Mouse (Mus musculus): ENCODE results near the gene Acd. TPM values are rescaled to one million over a fixed set of nuclear protein-coding genes. Genes with fewer than 3 reads are reported as not detected.

Gene Acd
- total RNA-seq, 2 experiments from 2014 or later: 12.9 to 15.2 TPM

GRCm38 (mm10) chr8:105702001-105702401 is 1.1 kb upstream of the Acd start:
- DNase-seq: no peak

DNA sequence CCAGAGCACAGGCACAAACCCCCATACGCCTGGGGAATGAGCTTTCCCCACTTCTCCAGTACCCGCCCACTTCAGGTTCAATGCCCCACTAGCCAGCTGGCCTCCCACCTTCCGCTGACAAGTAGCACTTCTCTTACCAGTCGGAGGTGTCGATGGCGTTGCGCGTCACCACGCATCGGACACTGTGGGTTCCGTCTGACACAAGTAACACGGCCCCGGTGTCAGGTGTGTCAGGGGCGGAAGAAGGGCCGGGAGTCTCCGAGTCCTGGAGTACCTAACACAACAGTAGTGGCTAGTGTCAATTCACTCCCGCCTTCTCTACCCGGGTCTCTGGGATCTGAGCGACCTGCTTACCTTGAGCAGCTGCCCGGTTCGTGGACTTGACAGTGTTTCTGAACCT is 336 bp downstream of the Acd start:
- peak; percentile 44 for DNase-seq

DNA sequence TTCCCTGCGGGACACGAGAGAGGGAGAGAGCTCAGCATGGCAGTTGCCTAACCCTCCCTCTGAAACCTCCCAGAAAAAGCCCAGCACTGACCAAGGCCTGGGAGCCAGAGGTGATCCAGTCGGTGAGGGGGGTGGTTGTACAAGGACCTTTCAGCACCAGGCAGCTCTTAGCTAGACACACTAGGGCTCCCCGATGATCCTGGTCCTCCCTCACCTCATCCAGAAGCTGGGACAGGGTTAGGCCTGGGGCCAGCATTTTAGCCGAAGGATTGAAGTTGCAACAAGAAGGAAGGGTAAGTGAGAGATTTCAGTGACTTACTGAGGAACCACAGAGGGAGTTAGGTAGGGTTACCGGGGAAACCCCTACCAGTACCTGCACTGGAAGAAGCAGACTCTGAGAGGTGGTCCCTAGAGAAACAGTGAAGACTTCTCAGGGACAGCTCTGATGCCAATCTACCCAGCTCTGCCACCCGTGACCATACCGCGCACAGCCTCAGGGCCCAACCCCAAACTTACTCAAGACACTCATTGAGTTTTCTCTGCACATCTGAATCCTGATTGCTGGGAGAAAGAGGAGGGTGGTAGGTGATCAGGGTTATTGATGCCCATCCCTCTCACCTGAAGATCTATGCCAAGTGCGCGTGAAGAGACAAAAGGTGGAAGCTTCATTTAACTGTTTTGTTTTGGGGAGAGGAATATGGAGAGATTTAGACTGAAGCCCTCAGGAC is 1.2 kb downstream of the Acd start:
- DNase-seq: no peak

GRCm38 (mm10) chr8:105698734-105699133 is 2.2 kb downstream of the Acd start:
- no peak for DNase-seq

DNA sequence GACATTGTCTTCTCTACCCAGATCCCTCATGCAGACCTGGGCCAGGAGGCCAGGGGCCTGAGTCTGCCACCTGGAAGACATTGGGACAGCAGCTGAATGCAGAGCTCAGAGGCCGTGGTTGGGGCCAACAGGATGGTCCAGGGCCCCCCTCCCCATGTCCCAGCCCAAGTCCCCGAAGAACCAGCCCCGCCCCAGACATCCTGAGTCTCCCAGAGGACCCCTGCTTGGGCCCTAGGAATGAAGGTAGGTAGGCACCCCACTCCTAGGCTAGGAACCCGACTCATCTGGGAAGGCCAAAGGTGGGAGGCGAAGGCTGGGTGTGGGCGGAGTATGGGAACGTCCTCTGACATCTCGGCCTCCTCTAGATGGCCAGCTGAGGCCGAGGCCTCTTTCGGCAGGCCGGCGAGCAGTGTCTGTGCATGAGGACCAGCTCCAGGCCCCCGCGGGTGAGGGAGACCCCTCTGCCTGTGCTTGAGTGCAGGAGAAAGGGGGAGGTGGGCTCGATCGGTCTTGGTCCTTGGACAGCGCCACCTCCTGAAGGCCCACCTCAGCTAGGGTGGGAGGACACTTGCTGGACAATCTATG is 3.6 kb downstream of the Acd start:
- DNase-seq: no peak

GRCm38 (mm10) chr8:105695080-105695780 is 5.7 kb downstream of the Acd start:
- no peak for DNase-seq

GRCm38 (mm10) chr8:105694051-105694799 is 6.7 kb downstream of the Acd start:
- no peak for DNase-seq

DNA sequence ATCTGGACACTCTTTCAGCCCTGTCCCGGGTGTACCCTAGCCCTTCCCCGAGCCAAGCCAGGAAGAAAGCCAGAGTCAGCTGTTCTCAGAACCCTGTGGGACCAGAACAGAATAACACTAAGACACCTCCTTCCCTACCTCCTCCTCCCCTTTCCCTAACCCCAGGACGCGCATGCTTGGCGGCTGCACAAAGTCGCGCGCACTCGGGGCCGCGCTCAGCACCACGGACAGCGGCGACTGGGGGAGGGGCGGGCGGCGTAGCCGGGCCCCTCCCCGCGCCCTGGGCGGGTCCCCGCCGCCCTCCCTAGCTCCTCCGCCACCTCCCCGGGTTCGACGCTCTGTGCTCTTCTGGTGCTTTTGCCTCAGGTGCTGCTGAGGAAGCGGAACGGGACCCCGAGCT is 7.3 kb downstream of the Acd start:
- peak; percentile 79 for DNase-seq

GRCm38 (mm10) chr8:105692449-105693182 is 8.3 kb downstream of the Acd start:
- no peak for DNase-seq

DNA sequence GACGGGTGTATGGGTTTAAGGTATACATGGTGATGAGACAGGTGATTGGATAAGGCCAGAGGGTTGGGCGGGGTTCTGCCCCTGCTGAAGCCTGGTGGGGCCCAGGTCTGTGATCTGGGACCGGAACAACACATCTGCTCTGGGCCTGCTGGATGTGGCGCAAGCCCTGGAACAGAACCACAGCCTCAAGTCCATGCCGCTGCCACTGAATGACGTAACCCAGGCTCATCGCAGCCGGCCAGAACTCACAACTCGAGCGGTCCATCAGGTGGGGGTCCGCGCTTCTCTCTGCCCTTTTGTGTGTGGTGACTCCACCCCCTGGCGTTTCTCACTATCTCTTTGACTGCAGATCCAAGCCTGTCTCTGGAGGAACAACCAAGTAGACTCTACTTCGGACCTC is 9.9 kb downstream of the Acd start:
- no peak for DNase-seq

DNA sequence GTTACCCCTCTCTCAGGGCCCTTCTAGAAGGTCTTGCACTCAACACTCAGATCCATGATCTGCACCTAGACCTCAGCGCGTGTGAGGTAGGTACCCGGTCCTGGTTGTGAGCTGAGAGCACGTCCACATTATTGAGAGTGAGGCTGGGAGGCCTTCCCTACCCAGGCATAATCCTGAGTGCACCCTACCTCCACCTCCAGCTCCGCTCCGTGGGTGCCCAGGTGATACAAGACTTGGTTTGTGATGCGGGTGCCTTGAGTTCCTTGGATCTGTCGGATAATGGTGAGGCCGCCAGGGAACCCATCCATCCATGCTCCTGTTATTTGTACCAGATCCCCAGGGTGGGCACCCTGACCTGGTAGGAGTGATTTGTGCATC is 10.9 kb downstream of the Acd start:
- DNase-seq: no peak

DNA sequence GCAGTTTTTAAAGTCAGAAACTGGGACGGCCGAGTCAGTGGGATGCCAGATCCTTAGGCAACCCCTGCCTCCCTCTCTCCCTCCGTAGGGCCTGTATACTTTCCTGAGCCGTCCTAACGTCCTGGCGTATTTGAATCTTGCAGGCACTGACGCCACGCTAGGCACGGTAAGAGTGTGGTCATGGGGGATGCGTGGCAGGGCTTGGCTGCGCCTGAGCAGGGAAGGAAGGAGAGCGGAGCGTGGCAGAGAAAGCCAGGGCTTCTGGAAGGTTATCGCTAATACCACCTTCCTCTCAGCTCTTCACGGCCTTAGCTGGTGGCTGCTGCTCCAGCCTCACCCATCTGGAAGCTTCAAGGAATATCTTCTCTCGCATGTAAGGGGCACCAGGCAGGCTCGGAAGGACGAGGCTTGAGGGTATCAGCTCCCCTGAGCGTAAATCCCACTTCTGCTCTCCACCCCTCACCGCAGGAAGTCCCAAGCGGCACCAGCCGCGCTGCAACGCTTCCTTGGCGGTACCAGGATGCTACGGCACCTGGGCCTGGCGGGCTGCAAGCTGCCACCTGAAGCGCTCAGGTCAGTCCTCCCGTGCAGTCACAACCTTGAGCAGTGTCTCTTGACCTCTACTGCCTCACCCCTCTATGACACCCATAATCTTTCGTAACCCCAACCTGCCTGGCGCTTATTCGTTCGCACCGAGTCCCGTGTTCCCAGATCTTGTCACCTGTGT is 11.5 kb downstream of the Acd start:
- DNase-seq: no peak

DNA sequence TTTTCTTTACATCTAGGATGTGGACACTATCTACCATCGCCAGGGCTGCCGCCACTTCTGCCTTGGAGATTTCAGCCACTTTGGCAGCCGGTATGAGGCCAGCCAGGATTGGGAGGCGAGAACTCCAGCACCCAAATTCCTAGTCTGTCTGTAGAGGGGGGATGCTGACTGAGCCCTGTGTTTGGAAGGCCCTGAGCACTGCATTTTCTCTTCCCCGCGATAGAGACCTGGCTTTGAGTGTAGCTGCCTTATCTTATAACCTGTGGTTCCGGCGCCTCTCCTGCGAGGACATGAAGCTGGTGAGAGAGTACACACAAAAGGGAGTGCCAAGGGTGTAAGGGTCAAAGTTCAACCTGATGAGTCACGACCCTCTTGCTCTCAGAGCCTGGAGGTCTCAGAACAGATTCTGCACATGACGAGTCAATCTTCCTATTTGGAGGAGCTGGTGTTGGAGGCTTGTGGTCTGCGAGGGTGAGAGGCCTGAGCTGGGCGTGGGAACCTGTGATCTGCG is 12.6 kb downstream of the Acd start:
- no peak for DNase-seq

- no peak for DNase-seq
Measured at GRCm38 (mm10) chr8:105687512-105687911, 13.4 kb downstream of the Acd start.

DNA sequence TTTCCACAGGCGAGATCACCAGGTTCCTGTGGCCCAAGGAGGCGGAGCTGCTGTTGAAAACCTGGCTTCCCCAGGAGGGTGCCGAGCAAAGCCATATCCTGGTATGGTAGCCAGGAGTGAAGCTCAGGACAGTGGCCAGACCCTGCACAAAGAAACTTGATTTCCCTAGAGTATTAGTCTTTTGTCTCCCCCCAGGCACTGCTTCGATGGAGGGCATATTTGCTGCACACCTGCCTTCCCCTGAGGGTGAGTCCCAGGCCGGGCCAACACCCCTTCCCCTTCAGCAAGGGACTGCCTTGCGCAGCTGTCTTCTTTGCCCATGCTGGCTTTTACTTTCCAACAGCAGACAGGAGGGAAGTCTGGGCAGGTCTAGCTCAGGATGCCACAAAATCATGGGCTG is 14.4 kb downstream of the Acd start:
- no peak for DNase-seq

DNA sequence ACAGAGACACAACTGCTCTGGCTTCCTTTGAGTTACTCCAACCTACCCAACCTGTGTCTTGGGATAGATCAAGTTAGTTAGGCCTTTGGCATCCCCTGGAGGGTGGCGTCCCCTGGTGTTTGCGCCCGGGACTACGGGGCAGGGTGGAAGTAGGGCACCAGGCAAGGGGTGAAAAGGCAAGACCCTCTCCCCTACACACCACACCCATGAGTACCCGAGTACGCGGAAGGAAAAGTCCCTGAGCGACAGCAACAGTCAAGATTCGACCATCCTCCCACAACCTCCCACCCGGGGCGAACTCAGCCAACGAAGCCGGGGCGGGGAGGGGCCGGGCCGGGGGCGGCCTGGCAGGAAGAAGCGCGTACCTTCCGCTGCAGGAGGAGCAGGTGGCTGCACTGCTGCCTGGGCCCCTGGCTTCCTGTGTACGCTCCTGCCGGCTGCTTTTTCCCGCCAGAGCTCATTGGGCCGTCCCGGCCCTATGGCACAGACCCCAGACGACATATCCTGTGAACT is 15.1 kb downstream of the Acd start, which contains the start of gene Carmil2:
Gene Carmil2 (plus strand): TSS at position 479 of the 513 bp plus-strand sequence.
- DNase-seq: peak; percentile 68

GRCm38 (mm10) chr8:105685325-105685724 is 15.6 kb downstream of the Acd start:
- no peak for DNase-seq

DNA sequence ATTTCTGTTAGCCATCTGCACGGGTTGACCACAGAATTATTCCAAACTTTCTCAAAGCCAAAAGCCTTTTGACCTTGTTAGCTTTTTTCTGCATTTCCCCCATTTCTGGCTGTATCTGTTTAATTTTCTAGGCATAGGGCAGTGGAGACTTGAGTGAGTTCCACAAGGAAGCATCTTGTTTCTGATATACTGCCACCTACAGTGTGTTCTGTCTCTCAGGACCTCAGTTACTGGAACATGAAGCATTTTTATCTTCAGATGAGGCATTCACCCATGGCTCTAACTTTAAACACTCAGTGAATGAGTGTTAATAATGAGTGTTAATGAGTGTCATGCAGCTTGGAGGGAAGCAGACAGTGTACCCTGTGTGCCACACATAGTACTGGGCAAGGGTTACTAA is 23.0 kb downstream of the Acd start:
- DNase-seq: no peak

GRCm38 (mm10) chr8:105661167-105661566 is 39.7 kb downstream of the Acd start:
- no peak for DNase-seq

- DNase-seq: no peak
Measured at GRCm38 (mm10) chr8:105657641-105658040, 43.3 kb downstream of the Acd start.

GRCm38 (mm10) chr8:105648929-105649328 is 52.0 kb downstream of the Acd start:
- DNase-seq: no peak

All from gastrocnemius, postnatal 10 days (tissue).